Mouse (Mus musculus) testis, adult 2 months (tissue): ENCODE measurements around the gene Cttnbp2nl.

Experiments
- CTCF ChIP-seq: fragments of 200-500 bp; IDR thresholded peaks from 2 replicates; pipeline ENCODE4 v1.5.1; 2012; ENCODE audit warnings: low read depth, mild to moderate bottlenecking, inconsistent platforms, low read length, moderate library complexity; ENCODE audit not compliant: control insufficient read depth, insufficient read depth, insufficient replicate concordance
- POLR2A ChIP-seq: fragments of 200-500 bp; IDR thresholded peaks from 2 replicates; pipeline ENCODE4 v1.6.1; 2012; ENCODE audit warnings: low read depth, mild to moderate bottlenecking, inconsistent platforms, low read length, moderate library complexity; ENCODE audit not compliant: control insufficient read depth

GRCm38 (mm10) chr3:105046870-105047269 is 6.1 kb downstream of the Cttnbp2nl start:
- TF ChIP-seq CTCF (no peak), POLR2A (no peak)
